Mouse (Mus musculus) gastrocnemius, postnatal 14 days (tissue): ENCODE measurements around the gene Castor1. TPM values are rescaled to one million over a fixed set of nuclear protein-coding genes. Genes with fewer than 3 reads are reported as not detected.

Source experiments
- total RNA-seq, 2 experiments: library from RNA; stranded (reverse); gene quantifications; 2 replicates each; pipeline ENCODE4 v1.2.3; 2021

Gene Castor1
- total RNA-seq, 2 experiments from 2014 or later, result 4.3 to 8.9 TPM

Other genes with a start within 250 kb of the Castor1 start
- gene 4930556J24Rik, start 241.4 kb upstream of the Castor1 start, total RNA-seq, result not detected
- 1 to 10 TPM; 1.1 to 3.0 TPM for gene Gal3st1, start 234.6 kb upstream of the Castor1 start, total RNA-seq
- not detected for gene Sec14l4, start 186.8 kb upstream of the Castor1 start, total RNA-seq
- gene Sec14l3, start 153.4 kb upstream of the Castor1 start, total RNA-seq, result not detected
- 10 to 100 TPM; 40.8 to 47.8 TPM for gene Mtfp1, start 122.8 kb upstream of the Castor1 start, total RNA-seq
- gene Sec14l2, start 94.8 kb upstream of the Castor1 start, total RNA-seq, result under 1 TPM; 0.95 to 0.96 TPM
- 1 to 10 TPM; 6.3 to 8.7 TPM for gene Rnf215, start 83.0 kb upstream of the Castor1 start, total RNA-seq
- gene Ccdc157, start 57.9 kb upstream of the Castor1 start, total RNA-seq, result 1 to 10 TPM; 3.3 to 5.6 TPM
- 10 to 100 TPM; 17.1 to 22.8 TPM for gene Sf3a1, start 57.9 kb upstream of the Castor1 start, total RNA-seq
- 1 to 10 TPM; 5.3 to 5.4 TPM for gene Tbc1d10a, start 31.4 kb upstream of the Castor1 start, total RNA-seq
- not detected for gene Osm, start 18.2 kb downstream of the Castor1 start, total RNA-seq
- under 1 TPM; 0.24 to 0.45 TPM for gene Lif, start 39.3 kb downstream of the Castor1 start, total RNA-seq
- gene Hormad2, start 222.9 kb downstream of the Castor1 start, total RNA-seq, result not detected